Mouse (Mus musculus): ENCODE measurements around the gene Tmub1. TPM values are rescaled to one million over a fixed set of nuclear protein-coding genes. Genes with fewer than 3 reads are reported as not detected.

The Tmub1 gene
- total and polyA plus RNA-seq, 2 experiments from 2014 or later, result 65.5 to 91.5 TPM

DNA sequence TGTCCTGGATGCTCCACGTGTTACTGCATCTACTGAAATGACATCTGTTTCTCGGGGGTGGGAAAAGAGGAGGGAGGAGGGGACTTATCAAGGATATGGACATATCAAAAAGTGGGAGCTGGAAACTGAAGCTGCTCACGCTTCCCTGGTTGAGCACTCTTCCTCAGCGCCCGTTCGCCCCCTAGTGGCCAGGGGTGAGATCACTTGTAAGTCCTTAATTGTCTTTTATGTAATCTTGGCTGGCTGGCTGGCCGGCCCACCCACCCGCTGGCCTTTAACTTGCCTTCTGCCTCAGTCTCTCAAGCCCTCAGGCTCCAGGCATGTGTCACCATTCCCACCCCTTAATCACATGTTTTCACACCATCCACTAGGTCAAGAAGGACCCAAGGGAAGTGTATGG, 38.4 kb upstream of the Tmub1 start:
- ATAC-seq (ENCODE audit: low FRiP score) (no peak), DNase-seq (ENCODE audit: low spot score) (peak; percentile 89)
- TF ChIP-seq CTCF (IDR thresholded peaks at IDR 0.05), result peak; percentile 93
- Histone ChIP-seq H3K36me3 (ENCODE audit: insufficient read depth, low read length) (peaks cover 58% of the 10 kb centered on the region), H3K9ac (replicated peaks; ENCODE audit: low read length, poor library complexity, severe bottlenecking) (no peak overlapping the region), H3K27ac (ENCODE audit: low read depth, low read length) (no peak overlapping the region), H3K4me3 (ENCODE audit: low read depth, low read length) (no peak overlapping the region), H3K4me1 (ENCODE audit: insufficient read depth, low read length) (no peaks in the 10 kb centered on the region), H3K27me3 (ENCODE audit: insufficient read depth, low read length) (no peaks in the 10 kb centered on the region), H3K4me2 (ENCODE audit: low read depth, low read length, poor library complexity, severe bottlenecking) (no peak overlapping the region), H3K9me3 (ENCODE audit: low read length) (no peaks in the 10 kb centered on the region)
- WGBS, result 0% methylated on average over 8 of the region's 8 CpGs

DNA sequence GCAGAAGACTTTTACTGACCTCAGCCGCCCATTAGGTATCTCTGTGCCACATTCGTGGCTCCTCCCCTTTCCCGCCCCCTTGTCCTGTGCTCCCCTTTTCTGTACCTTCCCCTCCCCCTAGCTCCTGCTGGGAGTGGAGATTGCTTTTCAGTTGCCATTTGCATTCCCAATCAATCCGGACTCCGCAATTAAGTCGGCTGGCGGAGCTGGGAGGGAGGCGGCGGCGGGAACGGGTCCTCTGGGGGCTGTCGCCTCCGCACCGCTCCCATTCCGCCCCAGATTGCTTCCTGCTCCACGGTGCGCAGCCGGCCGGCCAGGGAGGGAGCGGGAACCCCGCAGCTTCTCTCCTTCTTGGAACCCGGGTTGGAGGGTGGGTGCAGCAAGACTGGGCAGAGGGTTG, 37.3 kb upstream of the Tmub1 start:
- no peaks in the 10 kb centered on the region for H3K9me3 ChIP-seq (ENCODE audit: low read length)
- no peaks in the 10 kb centered on the region for H3K4me1 ChIP-seq (ENCODE audit: insufficient read depth, low read length)
- 0 out of 2 replicates have a peak overlapping the region, but pooled peaks have one; percentile 24 for H3K9ac ChIP-seq (replicated peaks; ENCODE audit: low read length, poor library complexity, severe bottlenecking)
- H3K27ac ChIP-seq (ENCODE audit: low read depth, low read length), result no peak overlapping the region
- no peaks in the 10 kb centered on the region for H3K27me3 ChIP-seq (ENCODE audit: insufficient read depth, low read length)
- ATAC-seq (ENCODE audit: low FRiP score) (no peak), DNase-seq (ENCODE audit: low spot score) (no peak)
- peak overlapping the region; percentile 18; the same call in 1 of the 2 replicates for H3K4me2 ChIP-seq (ENCODE audit: low read depth, low read length, poor library complexity, severe bottlenecking)
- TF ChIP-seq CTCF (IDR thresholded peaks at IDR 0.05), result no peak; the same call in 1 of the 2 replicates
- H3K36me3 ChIP-seq (ENCODE audit: insufficient read depth, low read length), result peaks cover 60% of the 10 kb centered on the region
- no peak overlapping the region for H3K4me3 ChIP-seq (ENCODE audit: low read depth, low read length)
- 22% methylated on average over 21 of the region's 22 CpGs for WGBS

DNA sequence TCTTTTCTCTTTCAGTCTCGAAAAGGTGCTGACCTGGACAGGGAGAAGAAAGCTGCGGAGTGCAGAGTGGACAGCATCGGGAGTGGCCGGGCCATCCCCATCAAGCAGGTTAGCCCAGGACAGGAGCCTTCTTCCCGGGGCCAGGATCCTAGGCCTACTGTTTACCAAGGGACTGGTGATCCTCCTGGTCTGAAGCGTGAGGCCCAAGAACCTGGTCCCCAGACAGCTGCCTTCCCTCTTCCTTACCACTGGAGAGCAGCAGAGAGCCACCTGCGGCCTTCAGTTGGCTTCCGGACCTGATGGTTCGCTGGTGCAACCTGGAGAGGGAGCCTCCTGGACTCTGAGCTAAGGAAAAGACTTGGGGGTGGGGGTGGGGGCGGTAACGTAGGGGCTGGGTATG, 35.7 kb upstream of the Tmub1 start:
- TF ChIP-seq CTCF (IDR thresholded peaks at IDR 0.05), result peak; percentile 88
- no peaks in the 10 kb centered on the region for H3K4me1 ChIP-seq (ENCODE audit: insufficient read depth, low read length)
- ATAC-seq (ENCODE audit: low FRiP score) (peak; percentile 45), DNase-seq (ENCODE audit: low spot score) (peak; percentile 89)
- peaks cover 60% of the 10 kb centered on the region for H3K36me3 ChIP-seq (ENCODE audit: insufficient read depth, low read length)
- H3K27ac ChIP-seq (ENCODE audit: low read depth, low read length), result no peak overlapping the region
- WGBS, result 25% methylated on average over 11 of the region's 11 CpGs
- H3K9ac ChIP-seq (replicated peaks; ENCODE audit: low read length, poor library complexity, severe bottlenecking), result no peak overlapping the region
- no peaks in the 10 kb centered on the region for H3K9me3 ChIP-seq (ENCODE audit: low read length)
- H3K4me2 ChIP-seq (ENCODE audit: low read depth, low read length, poor library complexity, severe bottlenecking), result no peak overlapping the region
- H3K27me3 ChIP-seq (ENCODE audit: insufficient read depth, low read length), result no peaks in the 10 kb centered on the region
- H3K4me3 ChIP-seq (ENCODE audit: low read depth, low read length), result no peak overlapping the region

DNA sequence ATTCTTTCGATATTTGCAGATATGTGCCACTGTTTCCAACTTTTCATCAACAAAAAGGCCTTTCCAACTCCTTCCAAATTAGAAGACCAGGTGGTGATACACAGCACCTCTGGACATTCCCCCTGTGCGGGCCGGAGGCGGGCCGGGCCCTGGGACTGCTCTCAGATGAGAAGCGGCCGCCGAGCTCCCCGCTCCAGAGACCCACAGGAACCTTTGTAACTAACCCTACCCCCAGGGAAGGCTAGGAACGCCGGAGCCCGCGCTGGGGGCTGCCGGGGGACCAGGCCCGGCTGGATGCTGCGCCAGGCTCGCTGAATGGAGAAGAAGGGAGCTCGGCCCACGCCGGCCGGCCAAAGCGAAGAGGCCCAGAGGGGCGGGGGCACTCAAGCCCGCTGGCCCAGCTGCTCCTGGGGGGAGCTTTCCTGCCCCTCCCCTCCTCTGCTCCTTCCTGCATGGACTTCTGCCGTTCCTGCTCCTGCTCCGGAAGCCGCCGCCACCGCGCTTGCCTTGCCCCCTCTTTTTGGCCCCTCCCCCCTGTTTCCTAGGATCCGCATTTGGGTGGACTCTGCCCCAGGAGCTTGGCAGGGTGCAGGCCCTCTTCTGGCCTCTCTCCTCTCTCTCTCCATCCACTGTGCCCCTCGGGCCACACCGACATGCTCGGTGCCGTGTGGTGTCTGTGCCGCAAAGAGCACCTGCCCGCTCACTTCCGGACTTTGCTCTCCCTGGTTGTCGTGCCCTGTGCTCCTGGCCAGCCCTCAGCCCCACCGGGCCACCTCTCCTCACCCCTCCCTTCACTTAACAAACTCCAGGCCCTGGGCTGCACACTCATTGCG, 34.8 kb upstream of the Tmub1 start:
- no peak overlapping the region for H3K4me2 ChIP-seq (ENCODE audit: low read depth, low read length, poor library complexity, severe bottlenecking)
- H3K4me3 ChIP-seq (ENCODE audit: low read depth, low read length), result no peak overlapping the region
- TF ChIP-seq CTCF (IDR thresholded peaks at IDR 0.05), result no peak
- no peak overlapping the region for H3K9ac ChIP-seq (replicated peaks; ENCODE audit: low read length, poor library complexity, severe bottlenecking)
- DNase-seq (ENCODE audit: low spot score) (no peak), ATAC-seq (ENCODE audit: low FRiP score) (no peak)
- H3K36me3 ChIP-seq (ENCODE audit: insufficient read depth, low read length), result peaks cover 61% of the 10 kb centered on the region
- H3K9me3 ChIP-seq (ENCODE audit: low read length), result no peaks in the 10 kb centered on the region
- no peaks in the 10 kb centered on the region for H3K27me3 ChIP-seq (ENCODE audit: insufficient read depth, low read length)
- no peak overlapping the region for H3K27ac ChIP-seq (ENCODE audit: low read depth, low read length)
- H3K4me1 ChIP-seq (ENCODE audit: insufficient read depth, low read length), result no peaks in the 10 kb centered on the region
- WGBS, result 44% methylated on average over 34 of the region's 41 CpGs

DNA sequence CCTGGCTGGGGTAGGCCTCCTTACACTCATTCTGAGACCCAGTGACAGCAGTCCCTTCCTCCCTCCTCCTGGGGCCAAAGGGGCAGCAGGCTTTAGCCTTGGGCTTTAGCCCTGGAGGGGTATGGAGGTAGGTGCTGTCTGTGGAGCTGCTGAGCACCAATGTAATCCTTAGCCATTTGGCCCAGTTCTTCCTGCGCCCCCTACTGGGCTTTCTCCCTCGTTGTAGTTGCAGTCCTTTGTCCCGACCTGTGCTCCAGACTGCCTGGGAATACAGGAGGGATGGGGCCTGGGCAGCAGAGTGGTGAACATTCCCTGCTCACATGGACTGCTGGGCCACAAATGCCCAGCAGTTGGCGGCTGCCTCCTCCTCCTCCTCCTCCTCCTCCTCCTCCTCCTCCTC, 34.0 kb upstream of the Tmub1 start:
- no peak overlapping the region for H3K27ac ChIP-seq (ENCODE audit: low read depth, low read length)
- H3K4me3 ChIP-seq (ENCODE audit: low read depth, low read length), result no peak overlapping the region
- H3K9ac ChIP-seq (replicated peaks; ENCODE audit: low read length, poor library complexity, severe bottlenecking), result no peak overlapping the region; the same call in 1 of the 2 replicates
- no peak overlapping the region for H3K4me2 ChIP-seq (ENCODE audit: low read depth, low read length, poor library complexity, severe bottlenecking)
- WGBS, result 16% methylated on average over 4 of the region's 4 CpGs
- DNase-seq (ENCODE audit: low spot score) (peak; percentile 80), ATAC-seq (ENCODE audit: low FRiP score) (0 out of 2 replicates have a peak, but pooled peaks have one; percentile 22)
- H3K9me3 ChIP-seq (ENCODE audit: low read length), result no peaks in the 10 kb centered on the region
- H3K4me1 ChIP-seq (ENCODE audit: insufficient read depth, low read length), result no peaks in the 10 kb centered on the region
- no peaks in the 10 kb centered on the region for H3K27me3 ChIP-seq (ENCODE audit: insufficient read depth, low read length)
- peaks cover 64% of the 10 kb centered on the region for H3K36me3 ChIP-seq (ENCODE audit: insufficient read depth, low read length)
- peak; percentile 77 for TF ChIP-seq CTCF (IDR thresholded peaks at IDR 0.05)

DNA sequence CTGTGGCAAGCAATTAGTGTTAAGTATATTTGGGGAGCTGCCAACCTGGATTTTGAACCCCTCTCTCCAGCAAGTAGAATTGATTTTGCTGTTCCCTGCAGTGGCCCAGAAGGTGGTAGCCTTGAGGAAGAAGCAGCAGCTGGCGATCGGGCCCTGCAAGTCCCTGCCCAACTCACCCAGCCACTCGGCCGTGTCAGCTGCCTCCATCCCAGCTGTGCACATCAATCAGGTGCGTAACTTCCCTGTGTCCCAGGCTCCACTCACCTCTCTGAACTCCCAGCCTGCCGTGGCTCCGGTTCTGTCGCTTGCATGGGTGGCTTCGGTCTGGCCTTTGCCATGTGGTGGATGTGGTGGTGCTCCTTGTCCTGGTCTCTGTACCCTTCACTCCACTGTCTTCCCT, 30.3 kb upstream of the Tmub1 start:
- ATAC-seq (ENCODE audit: low FRiP score), result no peak
- Histone ChIP-seq H3K9ac (replicated peaks; ENCODE audit: low read length, poor library complexity, severe bottlenecking) (no peak overlapping the region), H3K9me3 (ENCODE audit: low read length) (no peaks in the 10 kb centered on the region), H3K4me2 (ENCODE audit: low read depth, low read length, poor library complexity, severe bottlenecking) (no peak overlapping the region), H3K36me3 (ENCODE audit: insufficient read depth, low read length) (peaks cover 54% of the 10 kb centered on the region), H3K27ac (ENCODE audit: low read depth, low read length) (no peak overlapping the region), H3K4me1 (ENCODE audit: insufficient read depth, low read length) (0 out of 2 replicates have a peak, but pooled peaks cover 10% of the 10 kb centered on the region), H3K4me3 (ENCODE audit: low read depth, low read length) (no peak overlapping the region), H3K27me3 (ENCODE audit: insufficient read depth, low read length) (no peaks in the 10 kb centered on the region)
- 92% methylated on average over 9 of the region's 9 CpGs for WGBS
- no peak for TF ChIP-seq CTCF (IDR thresholded peaks at IDR 0.05)
- no peak for DNase-seq (ENCODE audit: low spot score)

Data from midbrain, postnatal 0 days (tissue).